Mouse (Mus musculus) kidney, postnatal 0 days (tissue): ENCODE measurements around the gene Kank4. TPM values are rescaled to one million over a fixed set of nuclear protein-coding genes. Genes with fewer than 3 reads are reported as not detected.
"Not testable (repeated sequence)": the region's sequence is repeated elsewhere in the genome, so short reads cannot be mapped to it uniquely, and the experiment has no call there.

ENCODE experiments used
- ATAC-seq: fragments of 200-750 bp; cut with Nextera tagmentation; replicated peaks from 2 replicates; pipeline ENCODE4 v1.8.0; 2017; ENCODE audit warnings: low read depth, moderate number of reproducible peaks, moderate TSS enrichment, moderate library complexity; ENCODE audit not compliant: low FRiP score
- DNase-seq: peaks from one replicate; pipeline ENCODE4 v3.0.0-alpha.2; 2016; ENCODE audit warnings: low spot score
- H3K27ac ChIP-seq: fragments of 300-500 bp; sonication (generic); 2 replicates; pipeline ENCODE4 v1.5.1; 2014; ENCODE audit warnings: mild to moderate bottlenecking
- H3K27me3 ChIP-seq: fragments of 300-500 bp; sonication (generic); 2 replicates; pipeline ENCODE4 v1.6.1; 2014; ENCODE audit warnings: low read length, mixed read lengths; ENCODE audit not compliant: insufficient read depth
- H3K36me3 ChIP-seq: fragments of 300-500 bp; sonication (generic); 2 replicates; pipeline ENCODE4 v1.6.1; 2014; ENCODE audit warnings: low read length, mixed read lengths; ENCODE audit not compliant: insufficient read depth
- H3K4me1 ChIP-seq: fragments of 300-500 bp; sonication (generic); replicated peaks from 2 replicates; pipeline ENCODE4 v1.6.1; 2014; ENCODE audit warnings: antibody characterized with exemption, low read length, mixed read lengths; ENCODE audit not compliant: insufficient read depth
- H3K4me2 ChIP-seq: fragments of 300-500 bp; sonication (generic); 2 replicates; pipeline ENCODE4 v1.6.1; 2014; ENCODE audit warnings: mild to moderate bottlenecking, low read length, moderate library complexity, mixed read lengths
- H3K4me3 ChIP-seq: fragments of 300-500 bp; sonication (generic); replicated peaks from 2 replicates; pipeline ENCODE4 v1.5.1; 2014; ENCODE audit warnings: low read depth, low read length
- H3K9ac ChIP-seq: fragments of 300-500 bp; sonication (generic); 2 replicates; pipeline ENCODE4 v1.6.1; 2014; ENCODE audit warnings: low read depth, low read length
- H3K9me3 ChIP-seq: fragments of 300-500 bp; sonication (generic); replicated peaks from 2 replicates; pipeline ENCODE4 v1.6.1; 2016; ENCODE audit warnings: low read length, inconsistent platforms, mixed read lengths
- CTCF ChIP-seq: IDR thresholded peaks from 2 replicates; pipeline ENCODE4 v1.5.1; 2016; ENCODE audit warnings: antibody characterized with exemption, low read depth, mild to moderate bottlenecking, moderate library complexity
- WGBS: fragments of 180-500 bp; shearing (Covaris S2); extraction: QIAGEN DNeasy Blood & Tissue Kit; methylation state at CpG from one replicate; pipeline ENCODE4 v1.1.7; 2014; 5-methylcytosine and 5-hydroxymethylcytosine counted together
- polyA plus RNA-seq: library from polyadenylated mRNA; unstranded; fragments of >200 nt; fragmentation: Nextera tagmentation; extraction: Ambion mirVana; gene quantifications from 2 replicates; pipeline ENCODE4 v1.2.1, GENCODE M21; 2015

The Kank4 gene
- polyA plus RNA-seq, 1 experiment from 2014 or later, result 2.3 TPM

GRCm38 (mm10) chr4:98727295-98727958 lies 89.9 kb downstream of the Kank4 start:
- 0 out of 2 replicates have a peak, but pooled peaks cover 7% of the 10 kb centered on the region for H3K27me3 ChIP-seq
- H3K4me1 ChIP-seq, result 0 out of 2 replicates have a peak, but pooled peaks cover 3% of the 10 kb centered on the region
- DNase-seq (peak; percentile 18), ATAC-seq (no peak)
- no peak for TF ChIP-seq CTCF
- H3K9ac ChIP-seq, result no peak overlapping the region
- H3K9me3 ChIP-seq, result no peaks in the 10 kb centered on the region
- H3K4me3 ChIP-seq, result peak overlapping the region; percentile 13
- no peak overlapping the region for H3K27ac ChIP-seq
- WGBS, result 7% methylated on average over 21 of the region's 21 CpGs
- no peaks in the 10 kb centered on the region for H3K36me3 ChIP-seq
- peak overlapping the region; percentile 51 for H3K4me2 ChIP-seq

GRCm38 (mm10) chr4:98726590-98727237 lies 90.6 kb downstream of the Kank4 start, which contains the start of gene L1td1:
Gene L1td1 (plus strand): TSS chr4:98726734.
- Histone ChIP-seq H3K4me2 (peak within 1 kb of the TSS; percentile 51), H3K9me3 (no peaks in the 10 kb centered on the region), H3K27ac (no peak within 1 kb of the TSS), H3K36me3 (no peaks in the 10 kb centered on the region), H3K4me1 (0 out of 2 replicates have a peak, but pooled peaks cover 3% of the 10 kb centered on the region), H3K9ac (no peak within 1 kb of the TSS), H3K4me3 (peak within 1 kb of the TSS; percentile 13), H3K27me3 (0 out of 2 replicates have a peak, but pooled peaks cover 7% of the 10 kb centered on the region)
- ATAC-seq (0 out of 2 replicates have a peak, but pooled peaks have one; percentile 30), DNase-seq (no peak)
- TF ChIP-seq CTCF, result no peak
- 18% methylated on average over 29 of the region's 29 CpGs for WGBS

GRCm38 (mm10) chr4:98725439-98725838 lies 91.9 kb downstream of the Kank4 start:
- DNase-seq, result peak; percentile 69
- Histone ChIP-seq H3K4me3 (no peak overlapping the region), H3K36me3 (no peaks in the 10 kb centered on the region), H3K27me3 (0 out of 2 replicates have a peak, but pooled peaks cover 7% of the 10 kb centered on the region), H3K9me3 (no peaks in the 10 kb centered on the region), H3K9ac (no peak overlapping the region), H3K4me2 (no peak overlapping the region), H3K4me1 (0 out of 2 replicates have a peak, but pooled peaks cover 3% of the 10 kb centered on the region), H3K27ac (no peak overlapping the region)
- TF ChIP-seq CTCF, result peak; percentile 57
- 41% methylated on average over 4 of the region's 4 CpGs for WGBS
- ATAC-seq, result no peak; the same call in 1 of the 2 replicates

- not testable (repeated sequence) for H3K9me3 ChIP-seq, DNase-seq, H3K4me2 ChIP-seq, H3K4me1 ChIP-seq, H3K36me3 ChIP-seq, H3K9ac ChIP-seq, H3K27me3 ChIP-seq, ATAC-seq, H3K4me3 ChIP-seq, H3K27ac ChIP-seq
- WGBS, result 93% methylated on average over 1 of the region's 1 CpGs
Measured at GRCm38 (mm10) chr4:98724682-98725081, 92.7 kb downstream of the Kank4 start.

GRCm38 (mm10) chr4:98722454-98722853 lies 94.9 kb downstream of the Kank4 start:
- Histone ChIP-seq H3K9me3 (no peaks in the 10 kb centered on the region), H3K27ac (no peak overlapping the region), H3K4me3 (no peak overlapping the region), H3K4me1 (0 out of 2 replicates have a peak, but pooled peaks cover 3% of the 10 kb centered on the region), H3K9ac (no peak overlapping the region), H3K27me3 (0 out of 2 replicates have a peak, but pooled peaks cover 1% of the 10 kb centered on the region), H3K4me2 (no peak overlapping the region), H3K36me3 (no peaks in the 10 kb centered on the region)
- ATAC-seq, result 0 out of 2 replicates have a peak, but pooled peaks have one; percentile 42
- DNase-seq, result peak; percentile 83
- TF ChIP-seq CTCF, result peak; percentile 86
- WGBS, result 18% methylated on average over 8 of the region's 8 CpGs

GRCm38 (mm10) chr4:98718547-98718917 lies 98.8 kb downstream of the Kank4 start:
- H3K27ac ChIP-seq, result no peak overlapping the region
- no peaks in the 10 kb centered on the region for H3K9me3 ChIP-seq
- H3K9ac ChIP-seq, result no peak overlapping the region
- H3K4me1 ChIP-seq, result no peaks in the 10 kb centered on the region
- no peak overlapping the region for H3K4me3 ChIP-seq
- ATAC-seq, result no peak
- TF ChIP-seq CTCF, result no peak
- 84% methylated on average over 10 of the region's 10 CpGs for WGBS
- no peaks in the 10 kb centered on the region for H3K27me3 ChIP-seq
- no peaks in the 10 kb centered on the region for H3K36me3 ChIP-seq
- DNase-seq, result no peak
- H3K4me2 ChIP-seq, result no peak overlapping the region
